Mouse (Mus musculus) monocyte, adult 5-6 weeks (primary cell): Measurements from ENCODE around the gene Socs1. TPM values are rescaled to one million over a fixed set of nuclear protein-coding genes. Genes with fewer than 3 reads are reported as not detected.

Experiments used
- ATAC-seq: fragments of 153-309, 156-312 bp; replicated peaks from 2 replicates; pipeline ENCODE4 v1.8.0; 2017; ENCODE audit warnings: mild to moderate bottlenecking; ENCODE audit not compliant: low TSS enrichment, insufficient number of reproducible peaks, severe bottlenecking, poor library complexity, low FRiP score
- total RNA-seq: library from RNA; stranded (forward); fragments of 200-1000, 200-491, 200-594 nt; gene quantifications from 3 replicates; pipeline ENCODE4 v1.2.3, GENCODE M21; 2017

The Socs1 gene
- total RNA-seq, 1 experiment from 2014 or later: 1.4 TPM

DNA sequence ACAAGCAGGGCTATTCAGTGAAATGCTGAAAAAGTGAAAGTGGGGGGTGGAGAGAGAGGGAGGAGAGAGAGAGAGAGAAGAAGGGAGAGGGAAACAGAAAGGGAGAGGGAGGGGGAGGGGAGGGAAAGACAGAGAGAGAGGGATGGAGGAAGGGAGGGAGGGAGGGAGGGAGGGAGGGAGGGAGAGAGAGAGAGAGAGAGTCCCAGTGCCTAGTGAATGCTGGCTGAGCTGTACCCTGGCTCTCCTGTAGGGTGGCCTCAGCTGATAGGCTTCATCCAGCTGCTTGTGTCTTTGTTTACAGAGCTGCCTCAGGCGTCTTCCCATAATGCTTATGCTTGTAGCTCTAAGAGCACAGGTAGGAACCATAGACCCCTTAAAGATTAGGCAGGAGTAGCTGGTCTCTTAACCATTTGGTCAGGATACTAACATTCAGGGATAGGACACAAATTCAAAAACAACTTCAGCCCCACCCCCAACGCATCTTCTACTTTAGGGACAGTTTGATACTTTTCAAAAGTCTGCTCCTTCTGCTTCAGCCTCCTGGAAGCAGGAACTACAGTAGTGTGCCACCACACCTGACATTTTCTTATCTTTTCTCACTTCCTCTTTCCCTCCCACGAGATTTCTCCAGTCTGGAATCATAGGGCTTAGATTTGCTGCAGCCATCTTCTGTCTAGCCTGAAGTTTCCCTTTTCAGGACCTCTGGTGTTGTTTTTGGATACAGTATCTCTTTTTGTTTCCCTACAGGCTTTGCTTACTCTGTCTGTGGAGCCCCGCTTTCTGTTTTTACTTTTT is 14.6 kb downstream of the Socs1 start:
- ATAC-seq: no peak

- peak; percentile 25; the same call in 1 of the 2 replicates for ATAC-seq
These were observed 15.7 kb downstream of the Socs1 start for GRCm38 (mm10) chr16:10769661-10770060.

GRCm38 (mm10) chr16:10768821-10769220 is 16.5 kb downstream of the Socs1 start:
- peak; percentile 65 for ATAC-seq

GRCm38 (mm10) chr16:10767158-10767557 is 18.2 kb downstream of the Socs1 start:
- no peak for ATAC-seq

DNA sequence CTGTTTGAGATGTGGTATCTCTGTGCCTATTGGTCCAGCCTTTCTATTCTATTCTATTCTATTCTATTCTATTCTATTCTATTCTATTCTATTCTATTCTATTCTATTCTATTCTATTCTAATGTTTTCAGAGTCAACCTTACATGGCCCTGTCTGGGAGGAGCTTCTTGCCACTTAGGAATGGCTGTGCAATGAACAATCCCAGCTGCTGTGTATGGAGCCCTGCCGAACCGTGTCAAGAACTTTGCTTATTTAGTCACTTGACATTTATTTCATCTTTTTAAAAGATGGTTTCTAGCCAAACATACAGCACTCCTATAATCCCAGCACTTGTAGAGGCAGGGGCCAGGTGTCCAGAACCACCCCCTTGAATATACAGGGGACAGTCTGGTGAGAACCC is 21.0 kb downstream of the Socs1 start:
- no peak for ATAC-seq

DNA sequence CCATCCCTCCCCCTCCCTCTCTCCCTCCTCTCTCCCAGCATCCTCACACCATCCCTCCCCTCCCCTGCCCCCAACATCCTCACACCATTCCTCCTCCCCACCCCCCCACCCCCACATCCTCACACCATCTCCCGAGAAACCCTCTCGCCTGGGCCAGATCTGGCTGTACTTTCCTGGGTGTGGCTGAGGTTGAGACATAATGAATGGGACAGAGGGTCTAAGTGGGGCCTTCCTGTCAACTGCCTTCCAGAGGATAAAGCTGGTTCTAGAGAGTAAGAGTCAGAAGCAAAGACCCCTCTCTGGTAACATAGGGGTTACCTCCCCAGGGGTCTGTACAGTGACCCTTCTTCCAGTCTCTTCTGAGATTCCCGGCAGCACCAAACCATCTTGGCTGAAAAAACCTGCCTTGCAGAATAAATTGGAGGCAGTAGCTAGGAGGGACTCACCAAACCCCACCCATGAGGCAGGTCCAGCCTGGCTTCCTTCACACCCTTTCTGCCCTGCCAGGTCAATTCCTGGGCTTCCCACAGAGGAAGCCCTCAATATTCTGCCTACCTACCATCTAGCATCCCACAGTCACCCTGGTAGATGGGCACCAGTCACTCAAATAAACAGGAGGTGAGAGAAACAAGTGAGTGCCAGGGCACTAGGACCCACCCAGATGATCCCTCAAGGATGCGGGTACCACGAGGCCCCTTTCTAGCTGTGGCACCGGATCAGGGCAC is 21.6 kb downstream of the Socs1 start:
- ATAC-seq: no peak

GRCm38 (mm10) chr16:10762569-10763180 is 22.7 kb downstream of the Socs1 start:
- ATAC-seq: no peak

DNA sequence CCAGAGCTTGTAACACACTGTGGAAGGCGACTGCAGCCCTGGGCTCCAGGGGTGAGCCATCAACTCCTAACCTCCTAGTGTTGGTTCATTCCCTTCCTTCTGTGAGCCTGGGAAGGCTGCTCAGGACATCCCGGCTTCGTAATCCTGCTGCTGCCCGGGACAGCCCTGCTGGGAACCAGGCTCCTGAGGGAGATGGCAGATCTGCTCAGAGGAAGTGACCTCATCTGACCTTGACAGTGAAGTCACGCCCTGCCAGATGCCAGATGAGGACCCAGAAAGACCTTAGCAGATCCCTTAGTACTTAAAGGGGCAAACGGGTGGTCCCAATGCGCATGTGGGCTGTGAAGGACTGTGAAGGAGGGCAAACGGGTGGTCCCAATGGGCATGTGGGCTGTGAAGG is 24.2 kb downstream of the Socs1 start:
- ATAC-seq: no peak

- ATAC-seq: no peak
These were observed 29.2 kb downstream of the Socs1 start for GRCm38 (mm10) chr16:10756168-10756567.

DNA sequence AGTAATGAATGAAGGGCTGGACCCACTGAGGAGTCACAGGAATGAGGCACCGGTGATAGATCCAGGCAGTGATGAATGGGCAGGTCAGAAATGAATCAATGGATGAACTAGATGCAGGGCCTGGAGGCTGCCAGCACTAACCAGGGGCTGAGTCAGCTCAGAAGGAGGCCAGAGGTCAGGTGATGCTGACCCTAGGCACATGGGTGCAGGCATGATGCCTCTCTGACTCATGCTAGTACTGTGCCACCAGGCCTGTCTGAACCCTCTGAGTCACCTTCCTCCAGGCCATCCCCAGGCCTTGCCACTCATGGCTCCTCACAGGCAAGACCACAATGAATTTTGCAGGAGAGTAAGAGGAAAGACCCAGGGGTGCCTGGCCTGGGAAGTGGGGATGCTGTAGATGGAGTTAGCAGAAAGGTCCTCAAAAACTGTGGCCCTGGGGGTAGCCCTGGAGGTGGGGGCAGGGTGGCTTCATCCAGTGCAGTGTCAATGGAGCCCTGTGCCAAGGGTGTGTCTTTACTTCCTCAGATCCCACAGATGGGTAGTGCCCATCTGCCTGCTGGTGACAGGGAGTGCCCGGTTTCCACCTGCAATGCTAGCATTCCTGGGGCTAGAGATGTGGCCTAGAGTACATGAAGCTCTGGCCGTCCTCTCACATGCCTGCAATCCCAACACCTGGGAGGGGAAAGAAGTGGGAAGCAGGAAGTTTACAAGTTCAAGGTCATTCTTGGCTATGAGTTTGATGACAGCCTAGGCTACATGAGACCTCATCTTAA is 30.6 kb downstream of the Socs1 start:
- no peak for ATAC-seq

GRCm38 (mm10) chr16:10749824-10750223 is 35.5 kb downstream of the Socs1 start:
- ATAC-seq: no peak

GRCm38 (mm10) chr16:10749226-10749625 is 36.1 kb downstream of the Socs1 start:
- ATAC-seq: no peak

DNA sequence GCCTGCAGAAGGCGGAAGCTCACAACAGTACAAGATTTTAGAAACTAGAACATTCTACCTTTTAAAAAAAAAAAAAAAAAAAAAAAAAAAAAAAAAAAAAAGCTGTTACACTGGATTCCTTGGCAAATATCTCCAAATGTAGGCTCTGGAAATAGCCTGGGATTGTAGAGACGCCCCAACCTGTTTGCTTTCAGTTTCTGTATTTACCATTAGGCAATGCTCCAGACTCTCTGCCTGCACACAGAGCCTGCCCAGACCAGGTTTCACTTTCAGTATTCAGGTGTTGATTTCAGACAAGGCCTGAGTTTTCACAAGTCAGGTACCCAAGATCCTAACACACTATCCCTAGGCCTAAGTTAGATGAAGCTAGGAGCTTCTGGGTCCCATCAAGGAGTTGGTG is 44.3 kb downstream of the Socs1 start:
- ATAC-seq: no peak

GRCm38 (mm10) chr16:10739854-10740398 is 45.4 kb downstream of the Socs1 start:
- ATAC-seq: no peak

GRCm38 (mm10) chr16:10738866-10739265 is 46.5 kb downstream of the Socs1 start:
- ATAC-seq: no peak

- ATAC-seq: no peak
These were observed 47.8 kb downstream of the Socs1 start for GRCm38 (mm10) chr16:10737571-10737970.

- ATAC-seq: no peak
These were observed 49.0 kb downstream of the Socs1 start for GRCm38 (mm10) chr16:10736364-10736763.

DNA sequence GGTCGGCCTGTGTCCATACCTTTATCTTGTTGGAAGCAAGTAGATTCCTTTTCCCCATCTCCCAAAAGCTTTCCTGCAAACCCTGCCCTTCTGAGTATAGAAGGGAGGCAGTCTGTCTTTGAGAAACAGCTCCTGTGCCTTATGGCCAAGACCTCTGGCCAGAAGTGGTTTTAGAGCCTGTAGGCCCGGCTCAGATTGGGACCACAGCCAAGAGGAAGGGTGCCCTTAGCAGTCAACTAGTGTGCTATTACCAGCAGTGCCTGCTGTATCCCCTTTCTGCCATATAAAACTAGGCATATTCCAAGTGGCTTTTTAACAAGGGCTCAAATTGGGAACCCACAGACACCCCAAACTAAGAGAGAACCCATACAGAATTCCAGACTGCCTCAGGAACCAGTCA is 49.6 kb downstream of the Socs1 start:
- ATAC-seq: no peak

DNA sequence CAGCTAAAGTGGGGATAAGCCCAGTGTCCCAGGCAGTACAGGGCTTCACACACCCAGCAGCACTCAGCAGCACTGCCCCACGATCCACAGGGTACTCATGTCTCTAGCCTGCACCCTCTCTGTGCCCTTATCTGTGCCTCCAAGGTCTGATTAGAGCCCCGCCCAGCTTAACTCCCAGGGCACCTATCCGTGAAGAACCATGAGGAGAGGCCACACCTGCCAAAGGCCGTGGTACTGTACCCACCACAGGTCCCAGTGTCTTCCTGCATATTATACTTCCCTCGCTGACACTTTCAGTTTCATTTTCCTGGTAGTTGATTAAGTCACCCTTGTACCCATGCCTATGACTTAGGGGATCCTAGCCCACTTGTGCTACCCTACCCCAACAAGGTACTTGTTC is 52.9 kb downstream of the Socs1 start:
- no peak for ATAC-seq
